Mouse (Mus musculus) adrenal gland, postnatal 14 days (tissue): ENCODE results near the gene Pgm1. TPM values are rescaled to one million over a fixed set of nuclear protein-coding genes. Genes with fewer than 3 reads are reported as not detected.

Experiments used
- DNase-seq: peaks from one replicate; pipeline ENCODE4 v3.0.0; 2021; ENCODE audit warnings: mixed read lengths
- long read RNA-seq, 2 experiments: library from polyadenylated mRNA; stranded (forward); transcript quantifications; one replicate each; pipeline ENCODE4 v2.0.0; 2021
- total RNA-seq: library from RNA; stranded (reverse); gene quantifications from 2 replicates; pipeline ENCODE4 v1.2.3, GENCODE M21; 2021

The Pgm1 gene
- 99.1 and 125 TPM in 2 replicates for total RNA-seq
- long read RNA-seq, experiment 1, transcript Pgm1-201 (11 exons, 2,371 nt) = major isoform, 136 of 160 reads
- long read RNA-seq, experiment 1, partial matches to known transcripts = 11 of 160 reads
- long read RNA-seq, experiment 1, other reads (novel, unspliced or antisense) = 13 of 160 reads
- long read RNA-seq, experiment 2, transcript Pgm1-201 (11 exons, 2,371 nt) = major isoform, 88 of 132 reads
- long read RNA-seq, experiment 2, partial matches to known transcripts = 32 of 132 reads
- long read RNA-seq, experiment 2, other reads (novel, unspliced or antisense) = 12 of 132 reads

DNA sequence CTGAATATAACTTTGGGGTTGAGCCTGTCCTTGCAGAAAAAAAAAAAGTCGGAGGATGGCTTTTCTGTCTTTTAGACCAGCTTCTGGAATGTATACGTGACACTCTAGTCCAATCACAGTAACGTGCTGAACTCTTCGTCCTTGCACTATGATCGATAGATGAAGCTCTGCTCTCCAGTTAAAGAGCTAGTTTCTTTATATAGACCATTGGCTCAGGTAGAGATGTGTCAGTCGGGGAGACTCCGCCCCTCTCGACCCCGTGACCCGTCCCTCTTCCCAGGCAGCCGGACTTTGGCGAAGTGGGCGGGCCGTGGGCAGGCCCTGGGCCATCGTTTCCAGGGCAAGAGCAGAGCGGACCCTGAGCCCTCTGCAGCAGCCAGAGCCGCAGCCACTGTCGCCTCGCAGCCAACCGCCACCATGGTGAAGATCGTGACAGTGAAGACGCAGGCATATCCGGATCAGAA is at the start of gene Pgm1:
Gene Pgm1 (plus strand): TSS at position 266 of the 464 bp plus-strand sequence.
- DNase-seq = peak; percentile 93

DNA sequence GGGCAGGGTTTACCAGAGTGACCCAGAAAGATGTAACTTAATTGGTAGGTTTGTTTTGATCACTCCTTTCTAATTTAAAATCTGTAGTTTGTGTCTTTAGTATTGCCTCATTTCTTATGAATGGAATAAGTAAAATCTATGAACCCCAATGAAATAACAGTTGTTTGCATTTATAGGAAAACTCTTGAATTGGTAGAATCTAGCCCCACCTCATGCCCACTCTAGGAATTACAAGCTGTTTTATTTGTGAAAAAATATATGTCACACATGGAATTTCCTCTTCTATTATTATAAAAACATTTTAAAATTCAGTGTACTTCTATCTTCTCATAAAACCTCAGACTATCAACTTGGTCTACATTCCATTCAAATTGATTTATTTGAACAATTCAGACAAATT is 47.3 kb upstream of the Pgm1 start:
- peak; percentile 12 for DNase-seq

DNA sequence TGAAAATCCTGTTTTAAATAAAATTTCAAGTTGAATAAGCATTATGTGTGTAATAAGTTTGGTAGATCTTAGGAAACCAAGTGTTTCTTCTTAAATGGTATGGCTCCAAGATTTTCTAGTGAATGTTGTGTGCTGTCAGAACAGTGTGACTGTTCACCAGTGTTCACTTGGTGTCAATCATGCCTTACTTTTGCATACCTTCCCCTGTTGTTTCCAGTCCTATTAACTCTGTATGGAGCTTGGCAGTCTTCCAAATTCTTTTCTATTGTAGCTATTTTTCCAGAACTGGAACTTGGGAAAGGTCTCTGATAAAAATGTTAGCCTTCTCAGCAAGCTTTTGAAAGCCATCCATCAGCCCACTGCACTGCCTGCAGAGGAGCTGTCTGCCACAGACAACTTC is 46.8 kb upstream of the Pgm1 start:
- no peak for DNase-seq

DNA sequence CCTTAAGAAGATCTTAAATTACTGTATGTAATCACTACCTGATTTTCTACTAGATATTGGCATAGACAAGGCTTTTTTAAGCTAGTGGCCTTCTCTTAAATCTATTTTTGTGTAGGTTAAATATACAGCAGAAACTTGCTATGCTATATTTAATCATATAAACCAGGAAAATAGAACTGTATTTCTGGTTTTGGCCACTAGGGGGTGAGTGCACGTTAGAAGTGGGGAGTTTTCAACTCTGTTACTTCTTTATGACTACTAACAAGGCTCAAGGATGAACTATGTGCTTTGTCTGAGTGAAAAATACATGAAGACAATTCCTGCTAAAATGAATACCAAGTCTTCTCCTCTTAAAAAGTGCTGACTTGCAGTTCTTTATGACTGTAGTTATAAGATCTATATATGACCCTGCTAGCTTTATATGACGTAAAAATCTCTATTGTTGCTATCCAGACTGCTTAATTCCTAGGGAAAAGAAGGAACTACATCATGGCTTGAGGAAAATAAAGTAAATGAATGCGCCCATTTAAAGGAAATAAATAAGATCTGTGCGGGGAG is 15.2 kb upstream of the Pgm1 start:
- DNase-seq = peak; percentile 16

DNA sequence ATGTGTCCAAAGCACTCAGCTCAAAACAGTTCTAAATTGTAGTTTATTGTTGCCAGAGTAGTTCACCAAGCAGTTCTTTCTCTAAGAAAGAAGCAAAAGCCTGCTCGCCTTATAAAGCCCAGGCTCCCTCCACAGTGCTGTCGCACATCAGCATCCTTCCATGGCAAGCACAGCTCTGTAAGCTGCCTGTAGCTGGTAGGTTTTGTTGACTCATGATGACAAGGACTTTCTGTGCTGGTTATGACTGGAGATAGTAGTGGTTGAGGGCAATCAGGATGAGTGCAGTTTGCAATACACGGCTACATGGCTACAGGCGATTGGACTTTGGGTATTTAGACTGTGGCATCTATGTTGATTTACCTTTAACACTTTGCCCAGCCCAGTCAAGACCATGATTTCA is 2.8 kb upstream of the Pgm1 start:
- no peak for DNase-seq

DNA sequence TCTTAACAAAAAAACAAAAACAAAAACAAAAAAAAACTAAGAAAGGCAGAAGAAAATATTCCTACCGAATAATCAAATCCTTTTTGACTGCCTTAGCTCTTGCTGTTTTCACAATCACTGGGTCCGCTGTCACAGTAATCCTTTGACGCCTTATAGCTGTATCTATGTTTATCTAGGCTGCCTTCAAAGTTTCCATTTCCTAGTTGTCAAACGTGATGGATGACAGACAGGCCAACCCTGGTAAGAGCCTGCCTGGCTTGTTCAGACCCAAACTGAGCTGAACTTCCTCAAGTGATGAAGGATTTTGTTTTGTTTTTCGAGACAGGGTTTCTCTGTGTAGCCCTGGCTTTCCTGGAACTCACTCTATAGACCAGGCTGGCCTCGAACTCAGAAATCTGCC is 693 bp upstream of the Pgm1 start:
- no peak for DNase-seq

DNA sequence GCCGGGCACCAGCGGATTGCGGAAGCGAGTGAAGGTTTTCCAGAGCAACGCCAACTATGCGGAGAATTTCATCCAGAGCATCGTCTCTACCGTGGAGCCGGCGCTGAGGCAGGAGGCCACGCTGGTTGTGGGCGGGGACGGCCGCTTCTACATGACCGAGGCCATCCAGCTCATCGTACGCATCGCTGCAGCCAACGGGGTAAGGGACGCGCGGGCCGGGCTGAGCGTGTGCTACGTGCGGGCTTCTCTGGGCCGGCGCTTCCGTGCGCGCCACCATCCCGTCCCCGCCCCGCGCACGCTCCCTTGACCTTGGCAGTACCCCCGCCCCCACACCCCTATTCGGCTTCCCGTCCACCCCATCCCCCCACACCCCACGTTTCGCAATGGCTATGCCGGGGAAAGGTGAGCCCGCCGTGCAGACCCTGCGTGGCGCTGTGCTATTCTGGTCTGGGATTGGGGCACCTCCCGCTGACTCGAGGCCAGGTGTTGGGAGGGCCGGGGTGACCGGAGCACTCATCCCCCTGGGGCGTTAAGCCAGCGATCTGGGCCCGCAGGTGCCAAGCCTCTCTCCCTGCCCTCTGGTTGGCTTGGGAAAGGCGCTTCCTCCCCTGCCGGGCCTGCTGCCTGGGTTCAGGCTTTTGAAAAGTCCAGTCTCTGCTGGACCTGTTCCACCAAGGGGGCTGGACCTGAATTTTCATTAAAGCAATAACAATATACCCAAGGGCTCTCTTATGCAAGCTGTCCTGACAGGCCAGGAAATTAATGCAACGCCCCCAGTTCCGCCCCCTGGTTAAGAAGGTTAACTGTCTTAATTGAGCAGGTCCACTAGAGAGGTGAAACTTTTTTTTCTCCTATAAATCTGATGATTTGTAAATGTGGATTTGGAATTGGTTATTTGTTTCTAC is 651 bp downstream of the Pgm1 start, which contains the start of gene Itgb3bp:
Gene Itgb3bp (minus strand): TSS at position 201 of the 905 bp plus-strand sequence.
- peak; percentile 92 for DNase-seq

DNA sequence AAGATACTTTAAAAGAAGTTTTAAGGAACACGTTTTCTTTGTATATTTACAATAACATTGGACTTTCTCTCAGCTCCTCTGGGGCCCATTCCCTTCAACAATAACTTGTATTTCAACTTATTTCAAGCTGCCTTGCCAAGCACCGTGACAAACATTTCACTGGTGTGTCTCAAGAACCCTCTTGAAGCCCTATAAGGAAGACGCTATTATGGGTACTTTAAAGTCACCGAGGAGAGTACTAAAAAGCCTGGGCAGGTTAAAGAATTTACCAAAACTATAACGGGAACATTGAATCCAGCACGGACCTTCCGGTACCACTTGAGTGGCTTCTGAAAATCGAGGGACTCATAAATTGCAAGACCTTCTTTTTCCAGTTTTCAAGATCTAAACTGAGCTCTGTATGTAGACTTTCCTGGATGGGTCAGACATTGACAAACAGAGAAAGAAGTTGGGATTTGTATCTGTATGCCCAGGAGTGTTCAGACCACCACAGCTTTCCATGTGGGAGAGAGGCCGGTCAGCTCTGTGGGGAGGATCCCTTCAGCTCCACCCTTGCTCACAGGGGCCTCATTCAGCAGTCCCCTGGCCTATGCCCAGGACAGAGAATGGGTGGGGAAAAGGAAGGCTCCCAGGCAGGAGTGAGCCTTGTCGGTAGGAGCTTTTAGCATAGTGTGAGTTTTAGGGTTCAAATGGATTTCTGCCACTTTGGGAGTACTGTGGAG is 1.5 kb downstream of the Pgm1 start:
- DNase-seq = peak; percentile 28

DNA sequence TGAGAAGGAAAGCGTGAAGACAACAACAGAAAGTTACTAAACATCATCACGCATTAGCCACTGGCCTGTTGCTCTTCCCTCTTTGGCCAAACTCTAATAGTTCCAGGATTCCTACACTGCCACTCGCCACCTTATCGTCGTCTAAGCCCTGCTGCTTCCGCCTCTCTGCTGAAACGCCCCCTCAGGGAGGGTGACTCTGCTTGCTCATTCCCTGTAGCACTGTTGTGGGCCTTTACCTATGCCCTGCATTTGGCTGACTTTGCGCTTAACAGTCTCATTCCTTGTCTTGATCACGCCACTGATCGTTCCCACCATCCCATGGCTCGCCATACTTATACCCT is 2.0 kb downstream of the Pgm1 start:
- no peak for DNase-seq

DNA sequence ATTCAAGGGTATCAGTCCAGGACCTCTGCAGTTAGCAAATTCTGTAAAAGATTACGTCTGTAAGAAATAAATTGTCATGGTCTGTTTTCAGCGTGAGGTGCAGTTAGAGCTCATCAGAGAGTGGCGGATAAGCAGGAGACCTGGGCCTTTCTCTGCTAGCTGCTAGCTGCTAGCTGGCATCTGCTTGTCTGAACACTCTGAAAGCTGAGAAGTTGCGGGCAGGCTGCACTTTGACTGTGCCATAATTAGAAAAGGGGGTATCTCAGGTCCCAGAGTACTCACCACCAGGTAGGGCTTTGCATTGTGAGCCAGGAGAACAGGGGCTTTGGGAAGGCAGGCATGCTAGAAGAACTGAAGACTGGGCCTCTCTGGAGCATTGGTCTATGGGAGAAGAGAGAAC is 2.6 kb downstream of the Pgm1 start:
- DNase-seq = no peak

DNA sequence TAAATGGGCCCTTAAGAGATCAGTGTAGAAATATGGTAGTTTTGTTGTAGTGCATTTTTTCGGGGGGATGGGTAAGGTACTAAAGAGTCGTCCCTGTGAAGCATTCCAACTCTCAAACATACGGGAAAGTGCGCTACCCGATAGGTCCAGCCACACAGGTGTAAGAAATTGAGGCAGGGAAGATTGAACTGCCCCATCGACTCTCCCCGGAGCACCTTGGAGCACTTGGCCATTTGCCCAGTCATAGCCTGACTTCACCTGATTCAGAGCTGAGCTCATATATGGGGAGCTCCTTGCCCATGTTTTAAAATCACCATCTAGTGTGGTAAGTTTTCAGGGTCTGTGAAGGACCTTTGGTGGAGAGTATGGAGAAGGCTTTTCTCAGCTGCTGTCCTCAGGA is 5.6 kb downstream of the Pgm1 start:
- peak; percentile 31 for DNase-seq

DNA sequence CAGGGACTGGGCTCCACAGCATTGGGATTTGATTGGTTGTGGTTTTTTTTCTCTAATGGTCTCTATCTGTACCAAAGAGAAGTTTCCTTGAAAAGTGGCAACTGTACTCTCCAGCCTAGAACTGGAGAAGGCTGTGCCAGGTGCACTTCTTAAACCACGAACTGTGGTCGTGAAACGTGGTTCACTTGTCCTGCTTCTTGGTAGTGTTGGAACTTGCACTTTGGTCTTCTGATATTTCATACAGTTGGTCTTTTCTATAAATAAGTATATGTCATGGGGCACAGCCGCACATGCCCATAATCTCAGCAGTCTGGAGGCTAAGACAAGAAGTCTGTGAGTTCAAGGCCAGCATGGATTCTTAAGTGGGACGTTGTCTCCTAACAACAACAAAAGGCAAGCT is 7.1 kb downstream of the Pgm1 start:
- DNase-seq = no peak

DNA sequence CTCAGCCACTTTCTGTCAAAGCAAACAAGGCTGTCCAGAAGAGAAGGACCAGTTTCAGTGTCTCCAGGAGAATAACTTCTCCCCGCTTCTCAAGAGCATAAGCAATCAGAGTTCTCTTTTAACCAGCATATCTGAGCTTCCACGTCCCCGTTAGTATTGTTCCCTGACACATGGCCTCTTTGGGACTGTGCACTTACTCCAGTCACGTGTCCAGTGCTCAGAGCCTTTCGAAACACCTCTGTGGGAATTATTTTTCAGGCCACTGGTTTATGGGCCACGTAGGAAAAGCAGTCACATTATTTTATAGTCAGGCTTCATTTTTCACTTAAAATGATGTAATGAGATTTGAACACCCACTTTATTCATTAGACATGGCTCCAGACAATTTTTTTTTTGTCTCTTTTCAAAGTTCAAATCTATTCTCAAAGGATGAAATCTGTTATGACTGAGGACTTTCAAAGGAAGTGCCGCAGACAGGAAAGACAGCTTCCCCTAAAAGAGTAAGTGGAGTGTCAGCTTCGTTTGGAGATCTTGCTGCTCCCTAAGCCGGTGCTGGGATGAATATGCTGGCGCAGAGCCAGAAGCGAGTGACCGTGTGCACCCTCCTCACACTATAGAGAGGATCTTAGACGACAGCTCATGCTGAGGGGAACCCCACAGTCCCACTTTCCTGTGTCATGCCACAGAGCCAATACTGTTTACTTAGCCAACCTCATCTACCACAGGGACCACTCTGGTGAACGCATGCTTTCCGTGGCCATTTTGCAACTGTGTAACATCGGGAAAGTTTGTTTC is 10.7 kb downstream of the Pgm1 start:
- DNase-seq = no peak

DNA sequence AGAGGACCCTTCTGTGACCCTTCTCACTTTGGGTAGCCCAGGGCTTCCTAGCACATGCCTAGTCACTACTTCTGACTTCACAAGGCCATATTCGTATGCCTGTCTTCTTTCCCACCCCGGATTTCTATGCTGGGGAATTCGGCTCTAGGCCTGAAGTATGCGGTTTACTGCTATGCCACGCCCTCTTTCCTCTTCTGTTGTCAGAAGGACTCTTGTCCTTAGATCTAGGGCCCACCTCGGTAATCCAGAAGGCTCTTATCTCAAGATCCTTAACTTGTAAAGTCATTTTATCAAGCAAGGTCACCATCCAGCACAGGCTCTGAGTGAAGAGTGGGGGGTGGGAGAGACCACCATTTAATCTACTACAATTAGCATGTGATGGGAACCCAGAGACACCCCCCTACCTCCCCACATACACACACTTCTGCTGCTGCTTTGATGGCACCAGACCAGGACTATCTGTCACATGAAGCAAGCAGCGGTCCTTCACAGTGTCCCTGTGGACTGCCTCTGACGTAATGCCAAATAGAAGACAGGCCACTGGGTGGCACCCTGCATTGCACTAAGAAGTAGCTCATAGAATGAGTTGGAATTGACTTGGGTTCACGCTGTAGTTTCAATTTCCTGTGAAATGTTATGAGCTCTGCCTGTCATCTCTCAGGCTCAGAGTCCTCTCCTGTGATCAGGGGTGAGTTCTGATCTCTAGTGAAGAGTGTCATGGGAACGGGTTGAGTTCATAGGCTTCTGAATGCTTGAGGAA is 12.6 kb downstream of the Pgm1 start:
- DNase-seq = peak; percentile 86

DNA sequence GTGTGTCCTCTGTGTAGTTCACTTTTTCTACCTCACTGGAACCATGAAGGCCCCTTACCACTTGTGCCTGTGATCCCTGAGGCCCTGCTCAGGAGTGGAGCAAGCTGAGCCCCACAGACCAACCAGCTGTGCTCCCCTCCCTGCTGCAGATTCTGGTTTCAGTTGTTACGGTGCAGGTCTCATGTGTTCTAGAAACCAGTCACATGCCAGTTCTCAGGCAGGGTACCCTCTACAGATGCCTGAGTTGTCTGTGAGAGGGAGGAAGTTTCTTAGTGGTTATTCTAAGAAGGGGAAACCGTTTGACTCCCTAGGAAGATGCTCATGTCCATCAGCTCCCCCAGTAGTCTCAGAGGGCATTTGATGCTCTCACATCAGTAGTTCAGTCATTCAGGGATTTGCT is 15.4 kb downstream of the Pgm1 start:
- no peak for DNase-seq

DNA sequence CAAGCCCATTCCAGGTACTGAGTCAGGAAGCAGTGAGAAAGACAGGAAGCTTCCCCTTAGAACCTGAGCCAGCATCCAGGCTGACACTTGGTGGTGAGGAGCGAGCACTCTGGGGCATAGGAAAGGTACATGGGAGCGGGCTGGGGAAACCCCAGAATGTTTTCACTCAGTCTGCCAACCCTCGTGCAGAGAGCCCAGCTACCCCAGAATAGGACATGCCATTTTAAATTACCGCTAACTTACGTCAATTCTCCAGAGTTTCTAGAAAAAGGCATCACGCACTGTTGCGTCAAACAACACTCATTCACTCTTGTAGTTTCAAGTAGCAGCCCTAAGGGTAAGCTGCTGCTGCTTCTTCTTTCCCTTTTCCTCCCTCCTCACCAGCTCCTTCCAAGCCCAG is 15.8 kb downstream of the Pgm1 start:
- DNase-seq = no peak

DNA sequence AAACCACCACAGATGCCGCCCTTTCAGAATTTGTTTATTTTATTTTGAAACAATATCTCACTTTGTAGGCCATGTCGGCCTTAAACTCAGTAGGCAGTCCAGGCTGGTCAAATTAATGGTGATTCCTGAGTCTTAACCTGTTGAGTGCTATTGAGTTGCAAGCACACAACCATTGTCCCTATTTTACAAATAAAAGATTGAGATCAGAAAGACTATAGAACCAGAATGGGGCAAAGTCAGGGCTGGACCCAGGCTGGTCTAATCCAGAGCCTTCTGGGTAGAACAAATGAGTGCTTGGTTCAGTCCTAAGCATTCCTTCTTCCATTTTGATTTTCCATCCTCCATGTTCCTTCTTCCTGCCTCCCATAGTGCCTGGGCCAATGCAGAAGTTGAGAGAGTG is 17.3 kb downstream of the Pgm1 start:
- DNase-seq = no peak

DNA sequence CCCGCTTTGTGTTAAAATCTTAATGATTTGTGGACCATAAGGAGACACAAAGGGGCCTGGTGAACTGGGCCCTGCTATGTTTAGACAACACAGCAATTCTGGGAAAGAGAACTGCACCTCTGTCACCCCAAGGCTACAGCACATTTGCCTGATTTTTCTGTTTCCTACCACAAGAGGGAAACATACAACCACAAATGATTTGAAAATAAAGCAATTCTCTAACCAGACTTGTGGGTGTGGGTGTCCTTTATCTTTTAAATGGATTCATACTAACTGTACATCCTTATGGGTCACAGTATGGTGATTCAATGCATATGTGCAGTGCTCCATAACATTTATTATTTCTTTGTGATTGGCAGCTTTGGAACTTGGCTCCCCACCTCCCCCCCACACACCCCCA is 18.0 kb downstream of the Pgm1 start:
- no peak for DNase-seq

DNA sequence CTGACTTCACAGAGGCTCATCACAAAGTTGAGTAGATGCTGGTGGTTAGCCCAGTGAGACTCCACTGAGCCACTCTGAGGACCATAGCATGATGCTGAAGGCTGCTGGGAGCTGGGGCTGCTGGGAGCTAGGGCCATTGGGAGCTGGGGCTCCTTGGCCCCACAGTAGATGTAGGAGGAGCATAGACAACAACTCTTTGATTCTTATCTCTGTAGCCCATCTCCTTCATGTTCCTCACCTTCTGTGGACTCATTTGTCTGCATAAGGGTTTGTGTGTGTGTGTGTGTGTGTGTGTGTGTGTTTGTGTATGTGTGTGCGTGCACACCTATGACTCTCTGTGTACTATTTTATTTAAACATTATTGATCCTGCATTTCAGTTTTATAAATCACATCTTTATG is 18.7 kb downstream of the Pgm1 start:
- no peak for DNase-seq

DNA sequence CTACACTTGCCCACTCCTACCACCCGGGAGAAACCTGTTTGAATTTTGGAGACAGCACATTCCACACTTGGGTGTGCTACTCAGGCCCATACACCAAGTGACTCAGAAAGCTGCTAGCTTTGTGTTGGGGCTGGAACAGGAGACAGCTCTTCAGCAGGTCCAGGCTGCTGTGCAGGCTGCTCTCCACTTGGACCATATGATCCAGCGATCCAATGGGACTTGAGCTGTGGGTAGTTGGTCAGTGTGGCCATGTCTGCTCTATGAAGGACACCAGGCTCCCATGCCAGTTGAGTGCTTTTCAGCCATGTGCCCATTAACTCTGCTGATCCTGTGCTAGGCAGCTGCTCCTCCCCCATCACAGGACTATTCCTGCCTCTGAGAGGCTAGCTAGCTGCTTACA is 24.7 kb downstream of the Pgm1 start:
- no peak for DNase-seq

DNA sequence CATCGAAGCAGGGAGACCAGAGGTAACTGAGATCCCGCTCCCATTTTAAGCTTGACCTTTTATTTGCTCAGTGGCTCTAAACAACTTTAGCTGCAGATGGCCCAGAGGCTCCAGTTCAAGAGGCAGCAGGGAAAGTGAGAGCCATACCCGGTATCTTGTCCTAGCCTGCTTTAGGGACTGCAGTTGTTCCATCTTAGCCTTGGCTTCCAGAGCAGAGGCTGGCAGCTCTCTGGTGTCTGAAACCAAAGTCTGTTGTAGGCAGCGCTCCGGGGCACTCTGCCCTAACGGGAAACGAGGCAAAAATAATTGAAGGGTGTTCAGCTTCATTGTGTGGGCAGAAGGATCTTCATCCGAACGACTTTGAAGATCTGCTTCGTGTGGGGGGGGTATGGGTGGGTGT is 26.2 kb downstream of the Pgm1 start:
- DNase-seq = no peak
